Mouse (Mus musculus) left cerebral cortex, adult 8-10 months (tissue): ENCODE data around the gene Mme. TPM values are rescaled to one million over a fixed set of nuclear protein-coding genes. Genes with fewer than 3 reads are reported as not detected.
A peak's percentile ranks its signal among the peaks of the same experiment; 100 is the strongest.

Experiments used
- DNase-seq, 2 experiments: peaks; one replicate each; pipeline ENCODE4 v3.0.0; 2022; ENCODE audit warnings: low spot score in 2 of 2
- total RNA-seq, 4 experiments: library from RNA; stranded (reverse); gene quantifications; 2 replicates each; pipeline ENCODE4 v1.2.4; 2022

The Mme gene
- total RNA-seq, 4 experiments from 2014 or later, result 9.6 to 17.7 (median 13.8) TPM

- DNase-seq, result no peak
Measured at GRCm38 (mm10) chr3:63350242-63350641, 108.9 kb downstream of the Mme start.

- no peak for DNase-seq
Measured at GRCm38 (mm10) chr3:63350704-63351103, 109.4 kb downstream of the Mme start.

- no peak for DNase-seq
Measured at GRCm38 (mm10) chr3:63351680-63352260, 110.4 kb downstream of the Mme start.

GRCm38 (mm10) chr3:63359512-63359911 lies 118.2 kb downstream of the Mme start:
- DNase-seq, result no peak

- DNase-seq, result no peak
Measured at GRCm38 (mm10) chr3:63384989-63385388, 143.7 kb downstream of the Mme start.

GRCm38 (mm10) chr3:63390774-63391173 lies 149.4 kb downstream of the Mme start:
- DNase-seq, result no peak

GRCm38 (mm10) chr3:63391348-63391747 lies 150.0 kb downstream of the Mme start:
- DNase-seq, result no peak

- no peak for DNase-seq
Measured at GRCm38 (mm10) chr3:63394424-63394941, 153.1 kb downstream of the Mme start.

GRCm38 (mm10) chr3:63398171-63398570 lies 156.8 kb downstream of the Mme start:
- DNase-seq, result no peak

- no peak for DNase-seq
Measured at GRCm38 (mm10) chr3:63406438-63406837, 165.1 kb downstream of the Mme start.

GRCm38 (mm10) chr3:63411006-63411405 lies 169.7 kb downstream of the Mme start:
- peak in 1 of 2 experiments; percentile 15 for DNase-seq

- no peak for DNase-seq
Measured at GRCm38 (mm10) chr3:63412220-63412937, 171.0 kb downstream of the Mme start.

GRCm38 (mm10) chr3:63413046-63413911 lies 171.9 kb downstream of the Mme start:
- DNase-seq, result no peak

GRCm38 (mm10) chr3:63417284-63417683 lies 175.9 kb downstream of the Mme start:
- DNase-seq, result no peak

GRCm38 (mm10) chr3:63417758-63418157 lies 176.4 kb downstream of the Mme start:
- DNase-seq, result no peak

- no peak for DNase-seq
Measured at GRCm38 (mm10) chr3:63423552-63423951, 182.2 kb downstream of the Mme start.

Other genes with a start within 250 kb of the Mme start
- gene Gm34302, start 242.3 kb downstream of the Mme start, total RNA-seq, result 1 to 10 TPM in 1 of 4 experiments, not detected in 3; 2.4 TPM